Mouse (Mus musculus) CH12.LX (cell line): Measurements from ENCODE around the gene Oxt. TPM values are rescaled to one million over a fixed set of nuclear protein-coding genes. Genes with fewer than 3 reads are reported as not detected.

ENCODE experiments used
- DNase-seq: peaks from one replicate; pipeline ENCODE4 v3.0.0-alpha.2; 2013; ENCODE audit errors: extremely low read depth
- H3K27ac ChIP-seq: 2 replicates; pipeline ENCODE4 v1.5.1; 2012; ENCODE audit warnings: low read depth, mild to moderate bottlenecking, control low read depth, moderate library complexity; ENCODE audit not compliant: insufficient read depth
- H3K27me3 ChIP-seq: replicated peaks from 2 replicates; pipeline ENCODE3; 2012; ENCODE audit warnings: inconsistent platforms
- H3K36me3 ChIP-seq, 2 experiments: replicated peaks in 1 of 2; 2 replicates each; pipeline versions ENCODE3 to v1.6.1; 2012; ENCODE audit warnings: inconsistent platforms in 1 of 2, low read length in 1 of 2, mild to moderate bottlenecking in 1 of 2, mixed read lengths in 1 of 2, moderate library complexity in 1 of 2; ENCODE audit not compliant: control insufficient read depth in 1 of 2, insufficient read depth in 1 of 2
- H3K4me1 ChIP-seq, 2 experiments: 2 replicates each; pipeline ENCODE4 v1.6.1; 2012; ENCODE audit warnings: inconsistent platforms in 1 of 2, moderate library complexity in 1 of 2; ENCODE audit not compliant: insufficient read depth in 2 of 2, control insufficient read depth in 1 of 2
- H3K4me2 ChIP-seq: 2 replicates; pipeline ENCODE4 v1.6.1; 2012; ENCODE audit warnings: low read depth, mild to moderate bottlenecking, control low read depth; ENCODE audit not compliant: poor library complexity, insufficient read depth, severe bottlenecking
- H3K4me3 ChIP-seq, 3 experiments: fragments of 150-350 bp in 1 of 3; sonication (generic) in 1 of 3; replicated peaks in 1 of 3; 2 replicates each; pipeline versions ENCODE3 to v1.5.1; 2011 to 2012; ENCODE audit warnings: low read depth in 2 of 3, low read length in 2 of 3, mild to moderate bottlenecking in 2 of 3, moderate library complexity in 2 of 3, control low read depth in 1 of 3, improper control_type of control experiment in 1 of 3, inconsistent platforms in 1 of 3, mixed read lengths in 1 of 3; ENCODE audit not compliant: poor library complexity in 1 of 3
- H3K79me2 ChIP-seq: replicated peaks from 2 replicates; pipeline ENCODE4 v1.6.1; 2012; ENCODE audit warnings: mild to moderate bottlenecking, moderate library complexity; ENCODE audit not compliant: control insufficient read depth, poor library complexity, insufficient read depth, severe bottlenecking; ENCODE audit errors: extremely low read depth
- H3K9ac ChIP-seq: 2 replicates; pipeline ENCODE4 v1.6.1; 2012; ENCODE audit warnings: low read depth, mild to moderate bottlenecking, control low read depth, moderate library complexity; ENCODE audit not compliant: insufficient read depth
- H3K9me3 ChIP-seq: replicated peaks from 2 replicates; pipeline ENCODE3; 2012; ENCODE audit warnings: low read length, inconsistent platforms, mixed read lengths
- CHD2 ChIP-seq: IDR thresholded peaks from 2 replicates; pipeline ENCODE4 v1.6.1; 2011; ENCODE audit warnings: low read length, improper control_type of control experiment
- CTCF ChIP-seq, 2 experiments: IDR thresholded peaks in 1 of 2; conservative IDR thresholded peaks in 1 of 2; 2 replicates each; pipeline ENCODE4 v1.5.1; 2011 to 2012; ENCODE audit warnings: low read depth in 2 of 2, low read length in 2 of 2, improper control_type of control experiment in 1 of 2, inconsistent platforms in 1 of 2, mild to moderate bottlenecking in 1 of 2, moderate library complexity in 1 of 2
- E2F4 ChIP-seq: IDR thresholded peaks from 2 replicates; pipeline ENCODE4 v1.6.1; 2011; ENCODE audit warnings: low read depth, low read length, improper control_type of control experiment; ENCODE audit not compliant: insufficient replicate concordance
- ELF1 ChIP-seq: IDR thresholded peaks from 2 replicates; pipeline ENCODE4 v1.6.1; 2014; ENCODE audit warnings: low read depth, mild to moderate bottlenecking, inconsistent platforms, low read length, improper control_type of control experiment
- EP300 ChIP-seq: IDR thresholded peaks from 2 replicates; pipeline ENCODE4 v1.6.1; 2011; ENCODE audit warnings: low read length, improper control_type of control experiment
- GABPA ChIP-seq: IDR thresholded peaks from 2 replicates; pipeline ENCODE4 v1.6.1; 2012; ENCODE audit warnings: low read depth, low read length, improper control_type of control experiment, inconsistent platforms; ENCODE audit not compliant: insufficient replicate concordance
- HCFC1 ChIP-seq: IDR thresholded peaks from 2 replicates; pipeline ENCODE4 v1.6.1; 2012; ENCODE audit warnings: low read depth, mild to moderate bottlenecking, inconsistent platforms, low read length, improper control_type of control experiment
- JUN ChIP-seq: IDR thresholded peaks from 2 replicates; pipeline ENCODE4 v1.6.1; 2011; ENCODE audit warnings: low read depth, mild to moderate bottlenecking, low read length, improper control_type of control experiment, moderate library complexity; ENCODE audit not compliant: insufficient read depth
- KAT2A ChIP-seq: IDR thresholded peaks from 2 replicates; pipeline ENCODE4 v1.6.1; 2012; ENCODE audit warnings: low read length, improper control_type of control experiment, inconsistent platforms; ENCODE audit not compliant: insufficient replicate concordance
- MAX ChIP-seq: IDR thresholded peaks from 2 replicates; pipeline ENCODE4 v1.6.1; 2011; ENCODE audit warnings: low read length, improper control_type of control experiment
- MAZ ChIP-seq: IDR thresholded peaks from 2 replicates; pipeline ENCODE4 v1.6.1; 2012; ENCODE audit warnings: low read depth, mild to moderate bottlenecking, inconsistent platforms, low read length, improper control_type of control experiment, moderate library complexity
- MEF2A ChIP-seq: IDR thresholded peaks from 2 replicates; pipeline ENCODE4 v1.6.1; 2014; ENCODE audit warnings: low read depth, mild to moderate bottlenecking, inconsistent platforms, low read length, improper control_type of control experiment, borderline replicate concordance
- MXI1 ChIP-seq: IDR thresholded peaks from 2 replicates; pipeline ENCODE4 v1.6.1; 2011; ENCODE audit warnings: mild to moderate bottlenecking, low read depth, low read length, improper control_type of control experiment
- PAX5 ChIP-seq: IDR thresholded peaks from 2 replicates; pipeline ENCODE4 v1.6.1; 2012; ENCODE audit warnings: low read length, inconsistent platforms, mixed read lengths
- POLR2AphosphoS2 ChIP-seq: IDR thresholded peaks from 2 replicates; pipeline ENCODE4 v1.6.1; 2011; ENCODE audit warnings: low read depth, low read length, improper control_type of control experiment
- SMC3 ChIP-seq: IDR thresholded peaks from 2 replicates; pipeline ENCODE4 v1.6.1; 2011; ENCODE audit warnings: low read depth, low read length, improper control_type of control experiment
- TBP ChIP-seq: conservative IDR thresholded peaks from 2 replicates; pipeline ENCODE4 v1.6.1; 2011; ENCODE audit warnings: low read depth, low read length, improper control_type of control experiment
- TCF12 ChIP-seq: IDR thresholded peaks from 2 replicates; pipeline ENCODE4 v1.6.1; 2014; ENCODE audit warnings: low read depth, mild to moderate bottlenecking, inconsistent platforms, low read length, improper control_type of control experiment
- UBTF ChIP-seq: IDR thresholded peaks from 2 replicates; pipeline ENCODE4 v1.6.1; 2012; ENCODE audit warnings: low read depth, mild to moderate bottlenecking, inconsistent platforms, low read length, improper control_type of control experiment, moderate library complexity
- USF1 ChIP-seq: IDR thresholded peaks from 2 replicates; pipeline ENCODE4 v1.6.1; 2014; ENCODE audit warnings: low read depth, mild to moderate bottlenecking, inconsistent platforms, low read length, improper control_type of control experiment
- USF2 ChIP-seq: conservative IDR thresholded peaks from 2 replicates; pipeline ENCODE4 v1.6.1; 2011; ENCODE audit warnings: low read depth, low read length, improper control_type of control experiment
- ZKSCAN1 ChIP-seq: IDR thresholded peaks from 2 replicates; pipeline ENCODE4 v1.6.1; 2012; ENCODE audit warnings: low read depth, inconsistent platforms, low read length, improper control_type of control experiment, borderline replicate concordance
- ZNF384 ChIP-seq: IDR thresholded peaks from 2 replicates; pipeline ENCODE4 v1.6.1; 2012; ENCODE audit warnings: low read depth, low read length, improper control_type of control experiment, inconsistent platforms
- dilution Hi-C: fragments of 300-500 bp; cut with MboI; formaldehyde crosslinking; loops from 2 replicates; pipeline ENCODE4 v1.14.3; 2020; ENCODE audit warnings: low sequenced_read_pairs; ENCODE audit not compliant: extremely low pct_unique_long_range_greater_than_20kb, extremely low pct_ligation_motif_present
- in situ Hi-C: fragments of 300-500 bp; cut with MboI; formaldehyde crosslinking; loops from 3 replicates; pipeline ENCODE4 v1.14.3; 2019; ENCODE audit warnings: low sequenced_read_pairs, low pct_ligation_motif_present, low pct_unique_long_range_greater_than_20kb, mixed read lengths
- polyA plus RNA-seq: library from polyadenylated mRNA; unstranded; fragments of >175 nt; gene quantifications from 2 replicates; pipeline ENCODE4 v1.2.1, GENCODE M21; 2012; ENCODE audit warnings: low read depth; ENCODE audit not compliant: insufficient read length
- total RNA-seq, 2 experiments: library from RNA; depleted of rRNA; stranded (reverse); fragments of 300-350 nt in 1 of 2; fragments of >200 nt in 1 of 2; gene quantifications; 2 replicates each; pipeline ENCODE4 v1.2.3; 2012 to 2014

Gene Oxt
- total and polyA plus RNA-seq, 3 experiments: not detected

DNA sequence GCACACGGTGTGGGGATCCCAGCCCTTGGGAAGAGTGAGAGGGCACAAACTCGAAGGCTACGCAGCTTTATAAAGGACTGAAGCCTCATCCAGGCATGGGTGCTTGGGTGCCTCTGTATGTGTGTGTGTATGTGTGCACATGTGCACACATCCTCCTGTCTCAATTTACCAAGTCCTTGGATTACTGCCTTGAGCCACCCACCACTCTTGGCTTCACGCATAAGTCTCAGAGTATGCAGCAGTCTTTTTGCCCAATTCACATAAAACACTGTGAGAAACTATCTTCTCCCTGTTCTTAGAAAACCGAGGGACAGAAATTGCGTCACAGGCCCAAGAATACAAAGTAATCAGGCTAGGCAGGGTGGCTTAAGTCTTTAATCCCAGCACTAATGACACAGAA lies 10.0 kb downstream of the Oxt start:
- TF ChIP-seq USF1 (no peak), USF2 (no peak), SMC3 (no peak), E2F4 (no peak), MEF2A (no peak), ELF1 (no peak), POLR2AphosphoS2 (no peak)
- Histone ChIP-seq H3K4me3 (no peak overlapping the region), H3K27me3 (peaks cover 6% of the 10 kb centered on the region), H3K79me2 (no peaks in the 10 kb centered on the region), H3K36me3 (peaks cover 9 to 20% of the 10 kb centered on the region in 2 experiments), H3K9ac (no peak overlapping the region), H3K4me2 (no peak overlapping the region), H3K27ac (no peak overlapping the region), H3K4me1 (no peaks in the 10 kb centered on the region), H3K9me3 (no peaks in the 10 kb centered on the region)
- in situ Hi-C loops: no loop called here
- dilution Hi-C loops: no loop called here
- no peak for DNase-seq

GRCm38 (mm10) chr2:130588373-130588772 lies 12.4 kb downstream of the Oxt start:
- dilution Hi-C loops: no loop called here
- H3K4me3 ChIP-seq: no peak overlapping the region
- H3K27me3 ChIP-seq: no peaks in the 10 kb centered on the region
- TF ChIP-seq JUN (no peak), CTCF (conservative IDR thresholded peaks at IDR 0.05 in 1 of 2, IDR thresholded peaks at IDR 0.05 in 1 of 2; ENCODE audit: low read depth in 2 of 2, low read length in 2 of 2) (no peak), POLR2AphosphoS2 (no peak), ZNF384 (no peak), MAX (no peak), TBP (no peak), PAX5 (no peak), UBTF (no peak), HCFC1 (no peak), GABPA (no peak), MEF2A (no peak), TCF12 (no peak), MAZ (no peak), KAT2A (no peak), EP300 (no peak), MXI1 (no peak), CHD2 (no peak), ZKSCAN1 (no peak)
- TF ChIP-seq, all 38 proteins: peak for 0
- Histone ChIP-seq H3K4me1 (no peaks in the 10 kb centered on the region), H3K79me2 (no peaks in the 10 kb centered on the region), H3K27ac (no peak overlapping the region), H3K9me3 (no peaks in the 10 kb centered on the region), H3K9ac (no peak overlapping the region), H3K36me3 (peaks cover 20 to 41% of the 10 kb centered on the region in 2 experiments), H3K4me2 (no peak overlapping the region)
- in situ Hi-C loops: no loop called here
- no peak for DNase-seq
